Mouse (Mus musculus) forebrain, embryonic 12.5 days (tissue): Measurements from ENCODE around the gene Fam131a. TPM values are rescaled to one million over a fixed set of nuclear protein-coding genes. Genes with fewer than 3 reads are reported as not detected.

Source experiments
- ATAC-seq: fragments of 200-750 bp; cut with Nextera tagmentation; 2 replicates; pipeline ENCODE4 v1.8.0; 2017; ENCODE audit warnings: moderate TSS enrichment; ENCODE audit not compliant: low FRiP score
- H3K27ac ChIP-seq: fragments of 300-500 bp; sonication (generic); 2 replicates; pipeline ENCODE4 v1.5.1; 2016; ENCODE audit warnings: mild to moderate bottlenecking
- H3K27me3 ChIP-seq: fragments of 300-500 bp; sonication (generic); 2 replicates; pipeline ENCODE4 v1.6.1; 2016; ENCODE audit warnings: mild to moderate bottlenecking
- H3K36me3 ChIP-seq: fragments of 300-500 bp; sonication (generic); replicated peaks from 2 replicates; pipeline ENCODE4 v1.6.1; 2016; ENCODE audit warnings: mild to moderate bottlenecking
- H3K4me1 ChIP-seq: fragments of 300-500 bp; sonication (generic); 2 replicates; pipeline ENCODE4 v1.6.1; 2016
- H3K4me2 ChIP-seq: fragments of 300-500 bp; sonication (generic); 2 replicates; pipeline ENCODE4 v1.6.1; 2016; ENCODE audit warnings: mild to moderate bottlenecking, moderate library complexity
- H3K4me3 ChIP-seq: fragments of 300-500 bp; sonication (generic); replicated peaks from 2 replicates; pipeline ENCODE4 v1.5.1; 2016; ENCODE audit warnings: mild to moderate bottlenecking
- H3K9ac ChIP-seq: fragments of 300-500 bp; sonication (generic); 2 replicates; pipeline ENCODE4 v1.6.1; 2016; ENCODE audit warnings: mild to moderate bottlenecking
- H3K9me3 ChIP-seq: fragments of 300-500 bp; sonication (generic); 2 replicates; pipeline ENCODE4 v1.6.1; 2016
- WGBS: fragments of 180-500 bp; shearing (Covaris S2); methylation state at CpG from one replicate; pipeline ENCODE4 v1.1.7; 2016; 5-methylcytosine and 5-hydroxymethylcytosine counted together
- polyA plus RNA-seq: library from polyadenylated mRNA; unstranded; fragments of >200 nt; fragmentation: Nextera tagmentation; extraction: Ambion mirVana; gene quantifications from 2 replicates; pipeline ENCODE4 v1.2.1, GENCODE M21; 2016

The Fam131a gene
- polyA plus RNA-seq, 1 experiment from 2014 or later, result 25.6 TPM

DNA sequence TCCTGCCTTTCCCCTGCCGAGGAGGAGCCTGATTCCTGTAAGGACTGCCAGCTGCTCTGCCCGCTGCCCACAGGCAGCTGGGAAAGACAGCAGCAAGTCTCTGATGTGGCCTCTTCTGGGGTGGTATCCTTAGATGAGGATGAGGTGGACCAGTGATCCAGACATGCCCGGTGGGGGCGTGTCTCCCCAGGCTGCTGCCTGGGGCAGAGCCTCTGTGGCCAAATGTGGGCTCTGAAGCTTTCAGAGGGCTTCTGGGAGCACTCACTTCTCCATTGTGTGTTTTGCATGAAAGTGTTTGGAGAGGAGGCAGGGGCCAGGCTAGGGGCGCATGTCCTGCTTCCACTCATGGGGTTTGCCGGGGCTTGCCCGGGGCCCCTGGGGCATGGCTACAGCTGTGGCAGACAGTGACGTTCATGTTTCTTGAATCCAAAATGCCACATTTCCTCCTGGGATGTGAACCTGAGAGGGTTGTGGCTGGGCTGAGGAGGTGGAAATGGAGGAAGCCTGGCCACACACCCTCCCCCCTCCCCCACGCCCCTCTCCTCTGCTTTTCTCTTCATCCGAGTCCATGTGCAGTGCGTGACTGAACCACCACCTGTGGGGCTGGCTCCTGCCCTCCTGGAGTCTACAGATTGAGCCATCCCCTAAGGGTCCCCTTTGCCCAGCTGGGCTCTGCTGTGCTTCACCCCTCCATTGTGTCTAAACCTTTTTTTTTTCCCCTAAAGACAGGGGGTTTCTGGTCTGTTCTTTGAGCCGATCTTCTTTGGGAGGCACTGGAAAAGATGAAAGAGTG lies 8.9 kb downstream of the Fam131a start:
- Histone ChIP-seq H3K9me3 (no peaks in the 10 kb centered on the region), H3K36me3 (peaks cover 43% of the 10 kb centered on the region), H3K4me3 (no peak overlapping the region), H3K4me2 (peak overlapping the region; percentile 2; the same call in 1 of the 2 replicates), H3K4me1 (peaks cover 34% of the 10 kb centered on the region), H3K27ac (peak overlapping the region; percentile 80), H3K27me3 (no peaks in the 10 kb centered on the region), H3K9ac (peak overlapping the region; percentile 30)
- ATAC-seq, result peak; percentile 36
- WGBS, result 12% methylated on average over 12 of the region's 12 CpGs

- WGBS, result 4% methylated on average over 8 of the region's 8 CpGs
- Histone ChIP-seq H3K9ac (peak overlapping the region; percentile 30; the same call in 1 of the 2 replicates), H3K36me3 (peaks cover 49% of the 10 kb centered on the region), H3K9me3 (no peaks in the 10 kb centered on the region), H3K27me3 (no peaks in the 10 kb centered on the region), H3K4me3 (no peak overlapping the region), H3K4me1 (peaks cover 29% of the 10 kb centered on the region), H3K27ac (peak overlapping the region; percentile 80), H3K4me2 (peak overlapping the region; percentile 2; the same call in 1 of the 2 replicates)
- ATAC-seq, result peak; percentile 65
These were observed 9.5 kb downstream of the Fam131a start for GRCm38 (mm10) chr16:20702522-20702893.

GRCm38 (mm10) chr16:20703071-20703470 lies 10.0 kb downstream of the Fam131a start:
- Histone ChIP-seq H3K9me3 (no peaks in the 10 kb centered on the region), H3K4me1 (peaks cover 28% of the 10 kb centered on the region), H3K4me3 (no peak overlapping the region), H3K9ac (no peak overlapping the region), H3K4me2 (no peak overlapping the region), H3K36me3 (peaks cover 55% of the 10 kb centered on the region), H3K27ac (no peak overlapping the region), H3K27me3 (no peaks in the 10 kb centered on the region)
- no peak for ATAC-seq
- WGBS, result 94% methylated on average over 10 of the region's 10 CpGs

DNA sequence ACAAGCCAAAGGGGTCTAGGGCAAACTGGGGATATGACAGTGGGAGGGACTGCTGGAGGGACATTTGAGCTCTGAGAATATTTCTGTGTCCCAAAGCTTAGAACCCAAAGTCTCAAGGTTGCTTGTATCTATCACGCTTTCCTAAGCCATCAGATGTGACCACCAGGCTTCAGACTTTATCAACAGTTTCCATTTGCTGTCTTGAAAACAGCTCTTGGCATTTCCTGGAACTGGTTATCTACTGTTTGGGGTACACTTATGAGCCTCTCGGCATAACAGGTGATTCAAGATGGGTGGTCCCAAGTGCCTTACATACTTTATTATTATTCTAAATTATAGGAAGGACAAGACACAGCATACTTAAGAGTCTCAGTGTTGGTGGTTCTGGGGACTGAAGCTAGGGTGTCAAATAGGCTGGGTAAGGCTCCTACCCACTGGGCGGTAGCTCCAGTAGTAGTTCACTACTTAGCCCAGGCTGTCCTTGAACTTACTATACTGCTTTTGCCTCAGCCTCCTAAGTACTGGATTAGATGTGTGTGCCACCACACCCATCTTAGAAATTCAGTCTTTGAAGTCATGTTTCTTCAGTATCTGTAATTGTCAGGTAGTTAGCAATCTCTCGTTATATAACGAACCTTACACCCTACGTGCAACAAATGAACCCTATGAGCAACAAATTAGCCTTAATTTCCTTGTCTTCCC lies 10.8 kb downstream of the Fam131a start:
- peaks cover 59% of the 10 kb centered on the region for H3K36me3 ChIP-seq
- no peak overlapping the region for H3K9ac ChIP-seq
- no peak overlapping the region for H3K27ac ChIP-seq
- no peaks in the 10 kb centered on the region for H3K27me3 ChIP-seq
- no peak overlapping the region for H3K4me3 ChIP-seq
- no peak overlapping the region for H3K4me2 ChIP-seq
- no peaks in the 10 kb centered on the region for H3K9me3 ChIP-seq
- H3K4me1 ChIP-seq, result peaks cover 28% of the 10 kb centered on the region
- no peak for ATAC-seq
- 86% methylated on average over 6 of the region's 6 CpGs for WGBS

DNA sequence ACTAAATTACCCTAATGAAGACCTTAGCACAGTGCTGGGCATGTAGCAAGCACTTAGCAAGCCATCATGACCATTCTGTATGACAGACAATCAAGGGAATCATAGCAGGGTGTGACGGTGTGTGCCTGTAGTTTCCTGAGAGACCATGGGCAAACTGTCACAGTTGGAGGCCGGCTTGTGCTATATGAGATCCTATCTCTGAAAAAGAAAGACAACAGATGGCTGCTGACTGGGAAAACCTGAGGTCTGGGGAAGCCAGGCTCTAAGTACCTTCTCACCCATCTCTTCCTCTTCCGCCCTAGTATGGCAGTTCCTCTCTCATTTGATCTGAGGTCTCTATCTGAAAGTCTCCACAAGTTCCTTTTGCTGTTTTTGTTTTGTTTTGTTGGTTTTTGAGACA lies 12.7 kb downstream of the Fam131a start:
- Histone ChIP-seq H3K9me3 (no peaks in the 10 kb centered on the region), H3K4me3 (no peak overlapping the region), H3K4me1 (peaks cover 22% of the 10 kb centered on the region), H3K36me3 (peaks cover 50% of the 10 kb centered on the region), H3K27ac (no peak overlapping the region), H3K27me3 (no peaks in the 10 kb centered on the region), H3K4me2 (no peak overlapping the region), H3K9ac (no peak overlapping the region)
- WGBS, result 80% methylated on average over 3 of the region's 3 CpGs
- ATAC-seq, result no peak

DNA sequence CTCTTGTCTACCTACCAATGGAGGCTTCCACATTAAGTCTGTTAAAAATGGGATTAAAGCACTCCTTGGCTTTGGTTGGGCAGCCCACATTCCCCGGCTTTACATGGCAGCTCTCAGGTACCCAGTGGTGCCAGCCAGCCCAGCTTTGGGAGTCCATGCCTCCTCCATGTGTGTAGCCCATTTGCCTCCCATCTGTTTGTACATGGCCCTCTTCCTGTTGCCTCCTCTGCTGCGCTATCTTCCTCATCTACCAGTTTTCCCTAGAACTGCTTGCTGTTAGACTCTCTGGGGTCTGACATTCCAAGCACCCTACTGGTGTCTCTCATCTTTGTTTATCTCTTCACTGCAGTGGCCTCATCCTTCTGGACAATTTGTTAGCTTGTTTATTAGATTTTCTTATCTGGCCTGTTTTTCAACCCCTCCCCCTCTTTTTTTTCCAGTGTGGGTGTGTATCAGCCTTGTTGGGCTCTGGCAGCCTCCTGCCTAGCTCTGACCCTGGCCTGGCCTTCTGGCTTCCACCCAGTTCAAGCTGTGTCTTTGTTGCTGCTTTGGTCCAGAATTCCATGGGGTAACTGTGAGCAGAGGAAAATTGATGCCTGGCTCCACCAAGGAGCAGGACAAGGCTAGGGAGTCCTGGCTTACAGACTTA lies 13.5 kb downstream of the Fam131a start:
- Histone ChIP-seq H3K4me3 (no peak overlapping the region), H3K4me1 (peaks cover 18% of the 10 kb centered on the region), H3K27me3 (no peaks in the 10 kb centered on the region), H3K4me2 (no peak overlapping the region), H3K36me3 (peaks cover 57% of the 10 kb centered on the region), H3K27ac (no peak overlapping the region), H3K9me3 (no peaks in the 10 kb centered on the region), H3K9ac (no peak overlapping the region)
- ATAC-seq, result no peak
- WGBS, result 92% methylated on average over 2 of the region's 2 CpGs

GRCm38 (mm10) chr16:20708220-20708938 lies 15.3 kb downstream of the Fam131a start:
- ATAC-seq, result peak; percentile 13
- Histone ChIP-seq H3K27ac (no peak overlapping the region), H3K9me3 (no peaks in the 10 kb centered on the region), H3K4me1 (no peaks in the 10 kb centered on the region; the same call in 1 of the 2 replicates), H3K9ac (no peak overlapping the region; the same call in 1 of the 2 replicates), H3K4me3 (no peak overlapping the region), H3K27me3 (no peaks in the 10 kb centered on the region), H3K36me3 (peaks cover 64% of the 10 kb centered on the region), H3K4me2 (no peak overlapping the region)
- WGBS, result 94% methylated on average over 21 of the region's 21 CpGs

GRCm38 (mm10) chr16:20708939-20709734 lies 16.1 kb downstream of the Fam131a start:
- Histone ChIP-seq H3K27ac (no peak overlapping the region), H3K27me3 (no peaks in the 10 kb centered on the region), H3K4me3 (no peak overlapping the region), H3K4me1 (peaks cover 5% of the 10 kb centered on the region), H3K9me3 (no peaks in the 10 kb centered on the region), H3K4me2 (no peak overlapping the region), H3K9ac (no peak overlapping the region), H3K36me3 (peaks cover 56% of the 10 kb centered on the region)
- ATAC-seq, result peak; percentile 75
- WGBS, result 71% methylated on average over 19 of the region's 19 CpGs

DNA sequence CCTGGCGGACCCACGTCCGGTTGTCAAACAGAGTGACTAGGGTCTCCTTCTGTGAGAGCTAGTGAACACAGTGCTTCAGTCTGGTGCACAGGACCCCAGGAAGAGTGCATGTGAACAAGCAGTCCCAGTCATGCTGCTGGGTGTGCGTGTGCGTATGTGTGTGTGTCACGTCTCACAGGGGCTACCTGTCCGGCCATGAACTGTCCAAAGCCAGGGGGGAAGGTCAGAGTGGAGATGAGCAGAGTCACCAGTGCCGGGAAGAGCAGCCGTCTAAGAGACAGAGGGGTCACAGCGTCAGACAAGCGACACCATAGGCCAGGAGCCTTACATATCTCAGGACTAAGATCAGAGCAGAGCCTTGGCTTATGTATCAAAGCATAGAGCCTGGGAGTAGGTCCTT lies 17.3 kb downstream of the Fam131a start:
- Histone ChIP-seq H3K9ac (no peak overlapping the region), H3K27me3 (no peaks in the 10 kb centered on the region), H3K36me3 (peaks cover 55% of the 10 kb centered on the region), H3K9me3 (no peaks in the 10 kb centered on the region), H3K27ac (no peak overlapping the region), H3K4me3 (no peak overlapping the region), H3K4me1 (peaks cover 17% of the 10 kb centered on the region), H3K4me2 (no peak overlapping the region)
- WGBS, result 93% methylated on average over 11 of the region's 11 CpGs
- ATAC-seq, result no peak

DNA sequence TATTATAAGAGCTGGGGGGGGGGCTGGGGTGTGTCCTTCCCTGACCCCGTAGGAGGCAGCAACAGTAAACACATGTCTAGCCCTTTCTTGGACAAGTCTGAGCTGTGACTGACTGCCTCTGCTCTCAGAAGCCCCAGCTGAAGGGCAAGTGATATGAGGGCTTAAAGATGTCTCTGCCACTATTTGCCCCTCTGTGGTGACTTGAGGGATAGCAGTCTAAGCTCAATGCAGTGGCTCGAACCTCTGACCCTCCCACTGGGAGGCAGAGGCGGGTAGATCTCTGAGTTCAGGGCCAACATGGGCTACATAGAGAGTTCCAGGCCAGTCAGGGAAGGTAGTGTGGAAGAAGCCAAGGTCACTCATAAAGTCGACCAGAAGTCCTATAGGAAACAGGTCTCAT lies 17.8 kb downstream of the Fam131a start:
- WGBS, result 84% methylated on average over 4 of the region's 4 CpGs
- Histone ChIP-seq H3K9me3 (no peaks in the 10 kb centered on the region), H3K9ac (no peak overlapping the region), H3K27me3 (no peaks in the 10 kb centered on the region), H3K4me2 (no peak overlapping the region), H3K36me3 (peaks cover 50% of the 10 kb centered on the region), H3K4me3 (no peak overlapping the region), H3K27ac (no peak overlapping the region), H3K4me1 (peaks cover 21% of the 10 kb centered on the region)
- ATAC-seq, result no peak

DNA sequence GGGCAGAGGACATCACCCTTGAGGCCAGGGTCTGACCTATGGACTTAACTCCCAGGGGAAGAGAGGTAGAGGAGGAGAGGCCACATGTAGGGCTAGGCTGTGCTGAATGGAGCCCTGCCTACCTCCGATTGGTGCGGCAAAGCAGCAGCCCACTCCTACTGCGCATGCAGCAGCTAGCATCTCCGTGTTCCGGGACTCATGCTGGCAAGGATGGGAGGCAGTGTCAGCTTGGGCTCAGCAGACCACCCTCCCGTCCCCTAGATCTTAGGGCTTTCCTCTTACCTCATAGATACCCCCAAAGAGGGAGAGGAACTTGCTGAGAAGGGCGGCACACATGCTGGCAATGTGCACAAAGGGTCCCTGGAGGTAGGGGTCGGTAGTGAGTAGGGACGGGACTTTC lies 19.1 kb downstream of the Fam131a start:
- WGBS, result 74% methylated on average over 9 of the region's 9 CpGs
- no peak overlapping the region for H3K27ac ChIP-seq
- peaks cover 32% of the 10 kb centered on the region for H3K4me1 ChIP-seq
- no peaks in the 10 kb centered on the region for H3K9me3 ChIP-seq
- peaks cover 38% of the 10 kb centered on the region for H3K36me3 ChIP-seq
- no peaks in the 10 kb centered on the region for H3K27me3 ChIP-seq
- no peak for ATAC-seq
- no peak overlapping the region for H3K4me2 ChIP-seq
- no peak overlapping the region for H3K4me3 ChIP-seq
- no peak overlapping the region for H3K9ac ChIP-seq
